Mouse (Mus musculus): Measurements from ENCODE around the gene Gm45213.
"Not testable (repeated sequence)": the region's sequence is repeated elsewhere in the genome, so short reads cannot be mapped to it uniquely, and the experiment has no call there.

Gene Gm45213

GRCm38 (mm10) chr7:66048446-66049230 lies 5.2 kb downstream of the Gm45213 start:
- DNase-seq (ENCODE audit: low spot score) = no peak

DNA sequence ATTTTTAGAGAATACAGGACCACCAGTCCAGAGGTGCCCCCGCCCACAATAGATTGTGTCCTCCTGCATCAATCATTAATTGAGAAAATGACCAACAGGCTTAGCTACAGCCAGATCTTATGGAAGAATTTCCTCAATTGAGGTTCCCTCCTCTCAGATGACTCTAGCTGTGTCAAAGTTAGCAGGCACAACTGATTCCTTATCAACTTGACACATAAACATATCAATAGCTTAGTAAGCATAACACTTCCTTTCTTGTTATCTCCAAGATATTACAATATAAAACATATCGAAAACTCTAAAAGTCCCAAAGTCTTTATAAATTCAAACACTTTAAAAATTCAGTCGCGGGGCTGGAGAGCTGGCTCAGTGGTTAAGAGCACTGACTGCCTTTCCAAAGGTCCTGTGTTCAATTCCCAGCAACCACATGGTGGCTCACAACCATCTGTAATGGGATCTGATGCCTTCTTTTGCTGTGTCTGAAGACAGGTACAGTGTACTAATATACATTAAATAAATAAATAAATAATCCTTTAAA lies 10.6 kb downstream of the Gm45213 start:
- no peak for DNase-seq (ENCODE audit: low spot score)

DNA sequence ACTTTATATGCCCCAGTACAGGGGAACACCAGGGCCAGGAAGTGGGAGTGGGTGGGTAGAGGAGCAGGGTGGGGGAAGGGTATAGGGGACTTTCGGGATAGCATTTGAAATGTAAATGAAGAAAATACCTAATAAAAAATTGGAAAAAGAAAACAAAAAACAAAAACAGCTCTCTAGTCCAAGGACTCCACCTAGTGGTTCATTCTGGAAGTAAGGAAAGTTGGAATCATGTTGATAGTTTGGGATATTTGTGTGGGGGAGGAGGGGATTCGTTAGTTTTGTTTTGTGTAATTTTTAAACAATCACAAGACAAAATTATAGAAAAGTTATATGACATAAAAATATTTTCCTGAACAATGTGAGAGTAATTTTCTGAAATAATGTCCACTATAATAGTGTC lies 12.0 kb downstream of the Gm45213 start:
- DNase-seq (ENCODE audit: low spot score) = not testable (repeated sequence)

GRCm38 (mm10) chr7:66058703-66059102 lies 15.3 kb downstream of the Gm45213 start, which contains the start of gene Snrpa1:
Gene Snrpa1 (plus strand): TSS chr7:66059003.
- DNase-seq (ENCODE audit: low spot score) = no peak

- DNase-seq (ENCODE audit: low spot score) = peak; percentile 87
Measured at GRCm38 (mm10) chr7:66060066-66060956, 16.9 kb downstream of the Gm45213 start.

DNA sequence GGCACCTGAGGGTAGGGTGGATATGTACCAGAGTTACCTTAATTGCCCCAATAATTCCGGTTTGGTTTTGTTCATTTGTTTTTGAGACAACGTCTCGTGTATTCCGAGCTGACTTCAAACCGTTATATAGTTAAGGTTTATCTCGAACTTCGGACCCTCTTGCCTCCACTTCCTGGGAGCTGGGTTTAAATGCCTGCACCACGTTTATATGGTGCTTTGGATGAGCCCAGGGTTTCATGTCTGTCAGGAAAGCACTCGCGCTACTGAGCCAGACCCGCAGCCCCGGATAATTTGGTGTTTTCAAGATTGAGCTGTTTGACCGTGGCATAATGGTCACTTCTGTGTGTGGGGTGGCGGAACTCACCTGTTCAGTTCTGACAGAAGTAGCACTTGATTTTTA lies 17.7 kb downstream of the Gm45213 start:
- no peak for DNase-seq (ENCODE audit: low spot score)

DNA sequence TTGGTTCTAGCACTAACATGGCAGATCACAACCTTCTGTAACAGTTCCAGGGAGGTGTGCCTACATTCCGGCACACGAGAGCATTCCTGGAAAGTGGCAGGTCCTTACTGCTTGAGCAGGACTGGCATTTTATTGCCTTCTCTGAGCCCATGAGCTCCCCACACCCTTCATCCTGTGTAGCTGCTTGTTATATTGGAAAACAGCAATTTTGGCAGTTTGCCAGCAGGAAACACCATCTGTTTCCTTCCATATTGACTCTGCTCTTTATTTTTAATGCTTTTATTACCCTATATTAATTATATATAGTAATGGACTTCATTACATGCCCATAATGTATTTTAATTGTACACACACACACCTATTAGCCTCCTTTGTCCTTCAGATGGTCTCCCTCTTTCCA lies 33.0 kb downstream of the Gm45213 start:
- no peak for DNase-seq (ENCODE audit: low spot score)

- DNase-seq (ENCODE audit: low spot score) = peak; percentile 94
Measured at GRCm38 (mm10) chr7:66079364-66080230, 36.2 kb downstream of the Gm45213 start, which contains the start of gene Selenos. Gene Selenos (plus strand): TSS chr7:66079649.

- no peak for DNase-seq (ENCODE audit: low spot score)
Measured at GRCm38 (mm10) chr7:66080231-66080613, 36.8 kb downstream of the Gm45213 start.

DNA sequence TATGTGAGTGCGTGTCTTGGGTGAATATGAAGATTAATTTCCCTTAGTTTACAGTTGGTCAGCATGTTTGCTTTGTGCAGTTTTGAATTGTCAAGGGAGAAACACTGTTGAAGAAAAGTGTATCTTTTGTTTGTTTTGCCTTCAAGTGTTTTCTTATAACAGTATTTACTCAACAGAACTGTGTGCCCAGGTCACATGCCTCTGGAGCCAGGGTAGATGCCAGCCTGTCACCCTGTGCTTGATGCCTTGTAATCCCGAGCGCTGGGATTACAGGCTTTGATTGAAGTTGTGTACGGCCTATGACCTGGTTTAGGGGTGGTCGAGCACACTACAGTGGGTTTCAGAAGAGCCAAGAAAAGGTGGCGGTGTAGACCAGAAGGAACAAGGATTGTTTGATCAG lies 40.4 kb downstream of the Gm45213 start:
- no peak for DNase-seq (ENCODE audit: low spot score)

DNA sequence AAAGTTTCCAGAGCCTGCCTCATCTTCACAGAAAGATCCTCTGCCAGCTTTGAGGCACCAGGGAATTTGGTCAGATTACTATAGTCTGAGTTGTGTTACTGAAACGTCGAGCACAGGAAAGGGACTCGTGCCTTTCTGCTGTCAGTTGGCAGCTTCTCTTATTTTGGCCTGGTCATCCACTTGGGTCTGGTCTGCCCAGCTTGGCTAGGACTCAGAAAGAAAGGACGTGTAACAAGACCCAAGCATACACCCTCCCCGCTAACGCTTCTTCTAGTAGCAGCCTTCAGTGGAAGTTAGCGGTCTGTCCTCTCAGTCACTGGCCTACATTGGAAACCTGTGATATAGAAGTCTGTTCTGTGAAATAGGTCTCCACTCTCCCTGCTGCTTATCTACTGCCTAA lies 41.1 kb downstream of the Gm45213 start:
- DNase-seq (ENCODE audit: low spot score) = no peak

DNA sequence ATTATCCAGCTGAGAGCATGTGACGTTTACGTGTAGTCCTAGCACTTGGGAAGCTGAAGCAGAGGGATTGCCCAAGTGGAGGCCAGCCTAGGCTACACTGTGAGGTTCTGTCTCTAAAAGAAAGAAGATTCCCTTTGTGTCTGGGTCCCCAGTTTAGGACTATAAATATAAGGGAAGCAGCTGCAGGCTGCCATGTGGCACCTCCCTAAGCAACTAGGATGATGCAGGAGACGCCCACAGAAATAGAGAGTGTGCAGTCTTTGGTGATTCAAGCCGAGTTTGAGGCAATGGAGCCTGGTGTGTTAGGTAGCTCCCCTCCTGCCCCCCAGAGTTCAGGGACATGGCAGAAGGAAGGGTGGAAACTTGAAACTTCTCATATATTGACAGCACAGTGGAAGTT lies 44.2 kb downstream of the Gm45213 start:
- no peak for DNase-seq (ENCODE audit: low spot score)

GRCm38 (mm10) chr7:66088077-66088476 lies 44.7 kb downstream of the Gm45213 start:
- no peak for DNase-seq (ENCODE audit: low spot score)

GRCm38 (mm10) chr7:66090676-66091190 lies 47.3 kb downstream of the Gm45213 start:
- no peak for DNase-seq (ENCODE audit: low spot score)

DNA sequence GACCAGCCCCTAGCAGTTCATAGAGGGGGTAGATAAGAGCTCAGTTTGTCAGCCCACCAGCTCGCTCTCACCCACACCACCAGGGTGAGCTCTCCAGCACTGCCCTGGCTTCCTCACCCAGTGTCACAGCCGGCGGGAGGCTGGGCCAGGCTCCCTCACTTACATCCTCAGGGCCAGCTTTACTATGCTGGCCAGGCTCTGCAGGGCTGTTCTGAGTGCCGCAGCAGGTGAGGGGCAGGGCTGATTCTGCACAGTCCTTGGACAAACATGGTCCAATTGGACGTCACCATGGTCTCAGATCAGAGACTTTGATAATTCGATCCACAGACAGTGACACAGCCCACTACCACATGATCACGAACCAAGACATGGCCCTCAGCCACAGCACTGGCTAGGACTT lies 48.2 kb downstream of the Gm45213 start:
- DNase-seq (ENCODE audit: low spot score) = no peak

DNA sequence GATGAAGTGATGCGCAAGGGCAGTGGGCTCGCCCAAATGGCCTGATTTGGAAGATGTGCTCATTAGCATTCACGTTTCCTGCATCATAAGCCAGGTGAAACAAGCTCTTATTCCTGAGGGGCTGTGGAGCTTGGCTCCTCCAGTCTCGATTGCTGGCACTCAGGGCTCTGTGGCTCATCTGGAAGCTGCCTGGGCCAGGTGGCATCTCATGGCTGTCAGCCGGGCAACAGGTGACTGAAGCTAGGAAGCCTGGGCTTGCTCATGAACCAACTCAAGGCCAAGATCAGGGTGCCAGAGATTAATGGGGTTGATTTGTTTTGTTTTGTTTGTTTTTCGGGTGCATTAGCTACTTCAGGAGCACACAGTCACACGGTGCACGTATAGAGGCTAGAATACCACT lies 49.3 kb downstream of the Gm45213 start:
- no peak for DNase-seq (ENCODE audit: low spot score)

DNA sequence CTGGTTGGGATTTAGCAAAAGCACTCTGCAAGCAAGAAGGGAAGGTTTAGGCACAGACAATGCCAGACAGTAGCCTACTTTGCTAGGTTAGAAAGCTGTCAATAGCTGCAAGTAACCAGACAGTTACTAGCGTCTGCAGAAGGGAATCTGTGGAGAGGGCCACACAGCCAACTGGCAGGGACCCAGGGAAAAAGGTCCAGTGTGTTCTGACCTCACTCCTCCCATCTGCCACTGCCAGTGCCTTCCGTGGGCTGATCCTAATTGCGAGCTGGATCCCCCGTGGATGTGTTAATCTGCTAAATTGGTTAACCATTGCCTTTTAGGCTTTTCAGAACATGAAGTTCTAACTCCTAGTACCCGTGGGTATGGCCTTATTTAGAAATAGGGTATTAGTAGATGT lies 50.7 kb downstream of the Gm45213 start:
- no peak for DNase-seq (ENCODE audit: low spot score)

- DNase-seq (ENCODE audit: low spot score) = no peak
Measured at GRCm38 (mm10) chr7:66098803-66099202, 55.4 kb downstream of the Gm45213 start.

- DNase-seq (ENCODE audit: low spot score) = no peak
Measured at GRCm38 (mm10) chr7:66101866-66102265, 58.5 kb downstream of the Gm45213 start.

GRCm38 (mm10) chr7:66104531-66104930 lies 61.1 kb downstream of the Gm45213 start:
- DNase-seq (ENCODE audit: low spot score) = no peak

DNA sequence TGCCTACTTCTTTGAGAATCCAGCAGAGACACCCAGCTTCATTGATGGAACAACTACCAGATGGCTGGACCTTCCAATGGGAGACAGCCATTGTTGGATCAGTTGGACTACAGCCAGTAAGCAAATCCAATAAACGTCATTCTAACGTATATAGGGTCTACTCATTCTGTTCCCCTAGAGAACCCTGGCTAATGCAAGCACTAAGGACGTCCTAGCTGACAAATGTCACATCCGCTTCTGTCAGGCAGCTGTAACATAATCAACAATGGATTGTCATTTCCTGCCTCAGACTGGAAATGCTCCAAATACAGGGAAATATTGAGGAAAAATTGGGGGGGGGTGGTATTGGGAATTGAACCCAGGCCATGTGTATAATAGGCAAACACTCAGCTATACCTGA lies 62.4 kb downstream of the Gm45213 start:
- no peak for DNase-seq (ENCODE audit: low spot score)
